Mouse (Mus musculus) brain, embryonic 14.5 days (tissue): ENCODE results near the gene Wdr70. TPM values are rescaled to one million over a fixed set of nuclear protein-coding genes. Genes with fewer than 3 reads are reported as not detected.
"Not testable (repeated sequence)": the region's sequence is repeated elsewhere in the genome, so short reads cannot be mapped to it uniquely, and the experiment has no call there.

Experiments used
- DNase-seq: peaks from one replicate; pipeline ENCODE4 v3.0.0-alpha.2; 2011; ENCODE audit warnings: low read depth
- CTCF ChIP-seq: fragments of 200-500 bp; IDR thresholded peaks from 2 replicates; pipeline ENCODE4 v1.5.1; 2012; ENCODE audit warnings: inconsistent platforms, mild to moderate bottlenecking, moderate library complexity, borderline replicate concordance; ENCODE audit not compliant: insufficient read depth, insufficient read length; ENCODE audit errors: extremely low read depth
- POLR2A ChIP-seq: fragments of 200-500 bp; IDR thresholded peaks from 2 replicates; pipeline ENCODE4 v1.6.1; 2012; ENCODE audit warnings: mild to moderate bottlenecking, inconsistent platforms, borderline replicate concordance; ENCODE audit not compliant: poor library complexity, insufficient read depth, insufficient read length, severe bottlenecking; ENCODE audit errors: extremely low read depth
- polyA plus RNA-seq: library from polyadenylated mRNA; depleted of rRNA; stranded (reverse); fragments of >200 nt; gene quantifications from 2 replicates; pipeline ENCODE4 v1.2.3, GENCODE M21; 2012

The Wdr70 gene
- polyA plus RNA-seq, 1 experiment = 38.7 TPM

- TF ChIP-seq POLR2A = no peak
- DNase-seq = no peak
Measured at GRCm38 (mm10) chr15:8090685-8091084, 8.3 kb downstream of the Wdr70 start.

DNA sequence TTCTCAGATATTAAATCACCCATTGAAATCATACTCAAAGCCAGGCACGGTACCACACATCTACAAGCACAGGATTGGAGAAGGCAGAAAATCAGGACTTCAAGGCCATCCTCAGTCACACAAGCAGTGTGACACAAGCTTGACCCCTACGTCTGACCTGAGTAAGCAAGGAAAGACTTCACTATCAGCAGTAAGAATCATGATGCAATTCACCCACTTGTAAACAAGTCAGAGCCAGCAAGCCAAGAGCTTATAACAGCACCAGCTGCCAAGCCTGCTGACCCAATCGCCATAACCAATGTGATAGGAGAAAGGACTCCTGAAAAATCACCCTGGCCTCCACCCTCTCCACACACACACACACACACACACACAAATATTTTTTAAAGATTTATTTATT is 10.3 kb downstream of the Wdr70 start:
- no peak for TF ChIP-seq POLR2A
- no peak for TF ChIP-seq CTCF

GRCm38 (mm10) chr15:8087293-8087692 is 11.7 kb downstream of the Wdr70 start:
- TF ChIP-seq CTCF (no peak), POLR2A (no peak)
- no peak for DNase-seq

More for the DNA sequence above, 10.3 kb downstream of the Wdr70 start:
- DNase-seq = no peak

- TF ChIP-seq CTCF (no peak), POLR2A (no peak)
- no peak for DNase-seq
Measured at GRCm38 (mm10) chr15:8082139-8082538, 16.9 kb downstream of the Wdr70 start.

GRCm38 (mm10) chr15:8073159-8073558 is 25.9 kb downstream of the Wdr70 start:
- not testable (repeated sequence) for DNase-seq

DNA sequence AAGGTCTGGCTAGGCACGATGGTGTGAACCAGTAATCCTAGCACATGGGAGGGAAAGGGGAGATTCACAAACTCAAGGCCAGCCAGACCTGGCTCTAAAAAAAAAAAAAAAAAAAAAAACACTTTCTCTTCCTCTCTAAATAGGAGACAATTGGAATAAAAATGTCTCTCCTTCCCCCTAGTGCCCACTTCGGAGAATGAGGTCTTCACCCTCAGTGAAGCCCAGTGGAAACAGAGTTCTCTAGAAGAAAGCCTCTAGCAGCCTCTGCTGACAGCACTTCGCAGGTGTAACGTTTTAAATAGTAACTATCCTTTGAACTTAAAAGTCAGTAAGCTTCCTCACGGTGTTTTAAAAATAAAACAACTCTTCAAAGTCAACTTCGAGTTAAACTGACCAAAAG is 33.8 kb downstream of the Wdr70 start:
- TF ChIP-seq POLR2A (no peak), CTCF (peak; percentile 28; the same call in 1 of the 2 replicates)
- DNase-seq = peak; percentile 6

GRCm38 (mm10) chr15:8051177-8051576 is 47.8 kb downstream of the Wdr70 start:
- no peak for TF ChIP-seq CTCF
- no peak for TF ChIP-seq POLR2A
- no peak for DNase-seq

- DNase-seq = peak; percentile 2
- TF ChIP-seq CTCF = 0 out of 2 replicates have a peak, but pooled peaks have one; percentile 13
- TF ChIP-seq POLR2A = no peak
Measured at GRCm38 (mm10) chr15:8039834-8040233, 59.2 kb downstream of the Wdr70 start.

GRCm38 (mm10) chr15:8038457-8038856 is 60.6 kb downstream of the Wdr70 start:
- TF ChIP-seq CTCF = peak; percentile 9; the same call in 1 of the 2 replicates
- no peak for TF ChIP-seq POLR2A
- DNase-seq = no peak

GRCm38 (mm10) chr15:8037825-8038224 is 61.2 kb downstream of the Wdr70 start:
- TF ChIP-seq POLR2A (no peak), CTCF (no peak)
- DNase-seq = no peak

DNA sequence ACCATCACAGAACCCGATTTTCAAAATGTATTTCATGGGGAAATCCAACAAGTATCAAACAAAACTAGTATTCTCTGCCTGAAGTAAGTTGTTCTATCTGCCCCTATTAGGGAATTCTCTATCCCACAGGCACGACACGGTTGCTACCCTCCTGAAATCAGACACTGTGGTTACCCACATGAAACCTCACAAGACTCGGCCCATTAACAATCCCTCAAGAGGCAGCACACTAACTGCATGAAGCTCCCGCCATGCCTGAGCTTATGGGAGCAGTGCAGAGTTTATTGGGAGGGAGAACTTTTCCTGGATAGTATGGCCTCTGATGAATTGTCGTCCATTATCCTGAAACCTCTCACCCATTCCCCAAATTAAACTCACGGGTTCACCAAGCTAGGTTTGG is 67.8 kb downstream of the Wdr70 start:
- TF ChIP-seq POLR2A (no peak), CTCF (no peak)
- DNase-seq = no peak

GRCm38 (mm10) chr15:8030643-8031042 is 68.4 kb downstream of the Wdr70 start:
- TF ChIP-seq CTCF (no peak), POLR2A (no peak)
- peak; percentile 73 for DNase-seq

- TF ChIP-seq POLR2A (no peak), CTCF (peak; percentile 1; the same call in 1 of the 2 replicates)
- DNase-seq = no peak
Measured at GRCm38 (mm10) chr15:8027503-8027902, 71.5 kb downstream of the Wdr70 start.
